Mouse (Mus musculus): Measurements from ENCODE around the gene Dennd2a. TPM values are rescaled to one million over a fixed set of nuclear protein-coding genes. Genes with fewer than 3 reads are reported as not detected.

Gene Dennd2a
- polyA plus RNA-seq, 1 experiment = 8.4 TPM

DNA sequence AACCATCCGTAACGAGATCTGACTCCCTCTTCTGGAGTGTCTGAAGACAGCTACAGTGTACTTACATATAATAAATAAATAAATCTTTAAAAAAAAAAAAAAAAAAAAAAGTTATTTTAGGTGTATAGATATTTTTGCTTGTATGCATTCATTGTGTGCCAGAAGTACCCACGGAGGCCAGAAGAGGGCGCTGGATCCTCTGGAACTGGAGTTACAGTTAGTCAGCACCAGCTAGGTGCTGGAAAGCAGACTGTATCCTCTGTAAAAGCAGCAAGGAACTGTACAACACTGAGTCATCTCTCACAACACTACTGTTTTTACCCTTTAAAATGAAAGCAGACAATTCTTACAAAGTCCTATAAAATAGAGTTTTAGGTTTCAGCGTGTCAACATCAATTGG lies 141.9 kb downstream of the Dennd2a start:
- no peak overlapping the region for H3K4me3 ChIP-seq
- H3K79me2 ChIP-seq (ENCODE audit: control insufficient read depth, insufficient read depth) = no peaks in the 10 kb centered on the region
- H3K27me3 ChIP-seq (ENCODE audit: control insufficient read depth, insufficient read depth, insufficient read length) = no peaks in the 10 kb centered on the region
- no peaks in the 10 kb centered on the region for H3K36me3 ChIP-seq (ENCODE audit: control insufficient read depth, insufficient read depth)
- H3ac ChIP-seq (ENCODE audit: control insufficient read depth, insufficient read length) = no peak overlapping the region
- H3K4me2 ChIP-seq (ENCODE audit: low read depth) = no peak overlapping the region
- TF ChIP-seq CEBPB (IDR thresholded peaks at IDR 0.05; ENCODE audit: insufficient read depth, poor library complexity, severe bottlenecking) = no peak
- no peak for TF ChIP-seq POLR2A (IDR thresholded peaks at IDR 0.05; ENCODE audit: insufficient read length, low read depth)
- no peak for TF ChIP-seq TCF3 (IDR thresholded peaks at IDR 0.05; ENCODE audit: insufficient read length, low read depth)
- TF ChIP-seq E2F4 (IDR thresholded peaks at IDR 0.05; ENCODE audit: insufficient read depth) = no peak
- no peak for TF ChIP-seq USF1 (IDR thresholded peaks at IDR 0.05; ENCODE audit: low read depth)
- no peak for TF ChIP-seq MYOG (IDR thresholded peaks at IDR 0.05; ENCODE audit: control insufficient read depth in 1 of 3, insufficient read depth in 1 of 3, insufficient read length in 2 of 3, low read depth in 2 of 3)
- no peak for TF ChIP-seq REST (IDR thresholded peaks at IDR 0.05; ENCODE audit: insufficient read depth, insufficient read length)
- TF ChIP-seq POLR2AphosphoS2 (IDR thresholded peaks at IDR 0.05; ENCODE audit: insufficient read length, low read depth) = no peak
- no peak for TF ChIP-seq TCF12 (IDR thresholded peaks at IDR 0.05; ENCODE audit: insufficient read depth, poor library complexity, severe bottlenecking)
- TF ChIP-seq MAX (IDR thresholded peaks at IDR 0.05; ENCODE audit: low read depth) = no peak
- no peak for TF ChIP-seq MYOD1 (IDR thresholded peaks at IDR 0.05; ENCODE audit: control insufficient read depth in 1 of 3, insufficient read length in 2 of 3, low read depth in 2 of 3)
- no peak for TF ChIP-seq SRF (IDR thresholded peaks at IDR 0.05; ENCODE audit: control insufficient read depth, insufficient read length, low read depth)

DNA sequence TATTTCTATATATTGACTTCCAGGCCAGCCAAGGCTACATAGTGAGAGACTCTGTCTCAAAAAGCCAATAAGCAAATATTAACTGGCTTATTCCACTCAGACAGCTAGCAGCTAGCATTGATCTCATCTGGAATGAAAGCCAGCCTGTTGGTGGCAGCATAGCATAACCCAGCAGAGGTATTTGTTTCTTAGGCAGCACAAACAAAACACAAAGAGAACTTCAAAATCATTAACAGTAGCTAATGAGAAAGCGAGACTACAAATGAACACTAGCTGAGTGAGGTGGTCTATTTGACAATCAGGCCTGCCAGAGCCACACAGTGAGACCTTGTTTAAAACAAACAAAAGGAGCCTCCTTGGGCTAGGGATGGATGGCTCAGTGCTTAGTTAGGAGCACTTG lies 143.6 kb downstream of the Dennd2a start:
- Histone ChIP-seq H3K4me3 (no peak overlapping the region), H3K4me2 (ENCODE audit: low read depth) (no peak overlapping the region), H3K36me3 (ENCODE audit: control insufficient read depth, insufficient read depth) (no peaks in the 10 kb centered on the region), H3ac (ENCODE audit: control insufficient read depth, insufficient read length) (no peak overlapping the region), H3K79me2 (ENCODE audit: control insufficient read depth, insufficient read depth) (no peaks in the 10 kb centered on the region), H3K27me3 (ENCODE audit: control insufficient read depth, insufficient read depth, insufficient read length) (no peaks in the 10 kb centered on the region)
- TF ChIP-seq REST (IDR thresholded peaks at IDR 0.05; ENCODE audit: insufficient read depth, insufficient read length) (no peak), MYOG (IDR thresholded peaks at IDR 0.05; ENCODE audit: control insufficient read depth in 1 of 3, insufficient read depth in 1 of 3, insufficient read length in 2 of 3, low read depth in 2 of 3) (no peak), MYOD1 (IDR thresholded peaks at IDR 0.05; ENCODE audit: control insufficient read depth in 1 of 3, insufficient read length in 2 of 3, low read depth in 2 of 3) (no peak), MAX (IDR thresholded peaks at IDR 0.05; ENCODE audit: low read depth) (no peak), USF1 (IDR thresholded peaks at IDR 0.05; ENCODE audit: low read depth) (no peak), CEBPB (IDR thresholded peaks at IDR 0.05; ENCODE audit: insufficient read depth, poor library complexity, severe bottlenecking) (no peak), E2F4 (IDR thresholded peaks at IDR 0.05; ENCODE audit: insufficient read depth) (no peak), SRF (IDR thresholded peaks at IDR 0.05; ENCODE audit: control insufficient read depth, insufficient read length, low read depth) (no peak), POLR2AphosphoS2 (IDR thresholded peaks at IDR 0.05; ENCODE audit: insufficient read length, low read depth) (no peak), TCF3 (IDR thresholded peaks at IDR 0.05; ENCODE audit: insufficient read length, low read depth) (no peak), POLR2A (IDR thresholded peaks at IDR 0.05; ENCODE audit: insufficient read length, low read depth) (no peak), TCF12 (IDR thresholded peaks at IDR 0.05; ENCODE audit: insufficient read depth, poor library complexity, severe bottlenecking) (no peak)

Other genes starting within 250 kb of the Dennd2a start
- gene Slc37a3, start 180.2 kb downstream of the Dennd2a start, polyA plus RNA-seq (2012; fragmentation: generic; extraction: Trizol) = 18.3 TPM
- gene Rab19, start 176.7 kb downstream of the Dennd2a start, polyA plus RNA-seq (2012; fragmentation: generic; extraction: Trizol) = not detected
- gene Mkrn1, start 137.4 kb downstream of the Dennd2a start, polyA plus RNA-seq (2012; fragmentation: generic; extraction: Trizol) = 34.7 TPM
- gene Adck2, start 16.0 kb upstream of the Dennd2a start, polyA plus RNA-seq (2012; fragmentation: generic; extraction: Trizol) = 11.0 TPM
- gene Gm42420, start 27.9 kb upstream of the Dennd2a start, polyA plus RNA-seq (2012; fragmentation: generic; extraction: Trizol) = 0.22 TPM
- 267 TPM for gene Ndufb2, start 34.7 kb upstream of the Dennd2a start, polyA plus RNA-seq (2012; fragmentation: generic; extraction: Trizol)
- gene Braf, start 167.6 kb upstream of the Dennd2a start, polyA plus RNA-seq (2012; fragmentation: generic; extraction: Trizol) = 2.7 TPM